Mouse (Mus musculus) cerebellum, adult 2 months (tissue): ENCODE results near the gene Slc7a15. TPM values are rescaled to one million over a fixed set of nuclear protein-coding genes. Genes with fewer than 3 reads are reported as not detected.
"Not testable (repeated sequence)": the region's sequence is repeated elsewhere in the genome, so short reads cannot be mapped to it uniquely, and the experiment has no call there.

Source experiments
- DNase-seq, 2 experiments: peaks; one replicate each; pipeline ENCODE4 v3.0.0; 2021
- H3K27ac ChIP-seq: fragments of 200-500 bp; 2 replicates; pipeline ENCODE4 v1.5.1; 2012; ENCODE audit warnings: low read length, control low read depth, inconsistent platforms; ENCODE audit not compliant: insufficient read depth
- H3K27me3 ChIP-seq: fragments of 200-500 bp; 2 replicates; pipeline ENCODE4 v1.6.1; 2012; ENCODE audit warnings: inconsistent platforms, mild to moderate bottlenecking, low read length, moderate library complexity; ENCODE audit not compliant: control insufficient read depth, insufficient read depth
- H3K4me1 ChIP-seq: fragments of 200-500 bp; 2 replicates; pipeline ENCODE4 v1.6.1; 2011; ENCODE audit warnings: low read length; ENCODE audit not compliant: control insufficient read depth, insufficient read depth
- H3K4me3 ChIP-seq: fragments of 200-500 bp; replicated peaks from 2 replicates; pipeline ENCODE3; 2011; ENCODE audit warnings: mild to moderate bottlenecking, low read depth, low read length, control low read depth; ENCODE audit not compliant: insufficient read depth
- CTCF ChIP-seq: fragments of 200-500 bp; IDR thresholded peaks from 2 replicates; pipeline ENCODE4 v1.5.1; 2011; ENCODE audit warnings: low read depth, mild to moderate bottlenecking, control low read depth, low read length, moderate library complexity, borderline replicate concordance; ENCODE audit not compliant: insufficient read depth
- POLR2A ChIP-seq: fragments of 200-500 bp; IDR thresholded peaks from 2 replicates; pipeline ENCODE4 v1.6.1; 2011; ENCODE audit warnings: low read length, control low read depth, borderline replicate concordance; ENCODE audit not compliant: insufficient read depth
- WGBS: fragments of 180-500 bp; shearing (Covaris S2); methylation state at CpG from one replicate; pipeline ENCODE4 v1.1.7; 2018; 5-methylcytosine and 5-hydroxymethylcytosine counted together
- polyA plus RNA-seq: library from polyadenylated mRNA; depleted of rRNA; stranded (reverse); fragments of >200 nt; gene quantifications from 2 replicates; pipeline ENCODE4 v1.2.3, GENCODE M21; 2012

Slc7a15 gene
- polyA plus RNA-seq, 1 experiment, result 0.10 TPM

DNA sequence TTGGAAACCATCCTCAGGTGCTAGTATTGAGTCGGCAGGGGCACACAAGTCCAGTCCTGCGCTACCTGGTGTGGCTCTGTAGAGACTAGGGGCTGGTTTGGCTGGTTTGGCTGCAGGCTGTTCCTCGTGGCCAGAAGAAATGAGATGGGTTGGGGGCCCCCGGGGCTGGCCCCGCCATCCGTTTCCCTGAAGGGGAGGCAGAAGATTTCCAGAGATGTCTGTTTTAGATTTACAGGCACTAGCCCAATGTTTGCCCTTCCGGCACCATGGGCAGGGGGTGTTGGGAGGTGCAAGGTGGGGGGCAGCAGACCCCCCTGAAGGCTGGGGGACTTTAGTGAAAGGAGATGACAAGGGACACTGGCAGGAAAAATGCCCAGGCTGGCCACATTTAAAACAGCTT lies 3.3 kb downstream of the Slc7a15 start:
- no peak for TF ChIP-seq CTCF
- TF ChIP-seq POLR2A, result no peak
- DNase-seq, result no peak
- H3K27me3 ChIP-seq, result no peaks in the 10 kb centered on the region
- no peak overlapping the region for H3K4me3 ChIP-seq
- no peak overlapping the region for H3K27ac ChIP-seq
- WGBS, result 91% methylated on average over 7 of the region's 7 CpGs
- no peaks in the 10 kb centered on the region for H3K4me1 ChIP-seq

DNA sequence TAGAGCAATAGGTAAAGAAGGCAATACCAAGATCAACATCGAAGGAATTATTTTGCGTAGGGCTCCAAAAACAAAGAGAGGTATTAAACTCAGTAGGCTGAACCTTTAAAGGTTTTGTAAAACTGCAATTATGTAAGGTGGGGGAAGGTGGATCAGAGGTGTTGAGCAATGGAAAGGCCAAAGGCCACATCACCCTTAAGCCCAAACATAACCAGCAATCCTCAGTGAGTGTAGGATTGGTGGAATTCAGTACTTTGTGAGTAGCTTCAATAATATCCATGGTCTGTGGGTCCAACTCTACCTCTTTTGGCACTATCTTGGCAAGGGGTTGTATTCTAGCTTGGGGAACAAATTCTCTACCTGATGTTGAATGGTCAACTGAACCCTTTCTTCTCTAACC lies 7.5 kb downstream of the Slc7a15 start:
- not testable (repeated sequence) for H3K4me3 ChIP-seq, DNase-seq, H3K4me1 ChIP-seq, H3K27me3 ChIP-seq, H3K27ac ChIP-seq
- 100% methylated on average over 2 of the region's 2 CpGs for WGBS

DNA sequence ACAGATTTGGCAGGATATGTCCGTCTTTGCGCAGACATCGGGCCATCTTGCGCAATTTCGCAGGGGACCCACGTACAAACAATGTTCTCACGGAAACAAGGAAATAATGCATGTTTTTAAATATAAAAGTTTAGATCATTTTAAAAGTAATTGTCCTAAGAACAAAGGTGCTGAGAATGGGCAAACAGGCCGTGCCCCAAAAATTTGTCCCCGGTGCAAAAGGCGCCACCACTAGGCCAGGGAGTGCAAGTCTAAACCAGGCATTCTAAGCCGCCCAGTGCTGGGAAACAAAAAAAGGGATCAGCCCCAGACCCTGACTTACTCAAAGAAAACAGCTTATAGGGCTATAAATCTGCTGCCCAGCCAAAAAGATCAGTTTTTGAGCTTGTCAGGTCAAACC lies 25.5 kb downstream of the Slc7a15 start:
- no peak for DNase-seq
- H3K27ac ChIP-seq, result no peak overlapping the region
- no peaks in the 10 kb centered on the region for H3K27me3 ChIP-seq
- H3K4me1 ChIP-seq, result no peaks in the 10 kb centered on the region
- TF ChIP-seq POLR2A (no peak), CTCF (no peak)
- H3K4me3 ChIP-seq, result no peak overlapping the region
- 79% methylated on average over 11 of the region's 11 CpGs for WGBS

DNA sequence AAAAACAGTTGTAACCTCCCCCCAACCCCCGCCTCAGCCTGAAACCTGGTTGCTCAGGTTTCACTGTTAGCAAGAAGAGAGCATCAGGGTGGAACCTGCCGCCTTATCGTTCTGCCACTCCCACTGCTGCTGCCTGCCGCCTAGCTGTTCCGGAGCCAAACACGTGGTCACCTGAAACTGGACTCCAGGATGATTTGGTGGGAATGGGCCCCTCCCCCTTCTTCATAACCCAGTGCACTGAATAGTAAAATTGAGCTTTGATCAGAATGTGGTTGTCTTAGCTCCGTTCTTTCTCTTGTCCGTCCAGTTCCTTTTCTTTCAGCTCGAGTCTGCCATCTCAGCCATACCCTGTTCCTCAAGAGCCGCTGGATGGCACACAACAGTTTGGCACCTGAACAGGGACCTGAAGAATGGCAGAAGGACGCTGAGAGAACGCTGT lies 26.9 kb downstream of the Slc7a15 start:
- DNase-seq, H3K27ac ChIP-seq, H3K4me3 ChIP-seq, H3K4me1 ChIP-seq, H3K27me3 ChIP-seq: not testable (repeated sequence)
- WGBS, result 37% methylated on average over 12 of the region's 12 CpGs

DNA sequence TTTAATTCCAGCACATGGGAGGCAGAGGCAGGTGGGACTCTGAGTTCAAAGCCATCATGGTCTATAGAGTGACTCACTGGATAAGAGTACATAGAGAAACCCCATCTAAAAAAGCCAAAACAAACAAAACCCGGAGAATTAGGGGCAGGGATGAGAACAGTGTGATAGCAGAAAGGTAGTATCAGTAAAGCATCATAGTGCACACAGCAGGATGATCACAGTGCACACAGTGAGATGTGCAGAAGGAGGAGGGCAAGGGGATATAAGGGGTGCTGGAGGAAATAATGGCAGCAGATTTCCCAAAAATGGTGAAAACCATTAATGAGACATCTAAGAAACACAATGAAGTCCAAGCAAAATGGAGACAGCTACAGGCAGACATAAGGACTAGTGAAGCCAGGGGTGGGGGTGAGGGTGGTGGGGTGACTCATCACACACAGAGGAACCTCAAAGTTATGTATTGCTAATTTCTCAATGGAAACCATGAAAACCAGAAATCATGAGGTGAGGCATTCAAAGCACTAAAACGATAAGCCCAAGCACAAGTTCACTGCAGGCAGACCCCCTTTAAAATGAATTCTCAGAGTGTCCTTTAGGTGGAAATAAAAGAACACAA lies 27.5 kb downstream of the Slc7a15 start:
- not testable (repeated sequence) for DNase-seq, H3K4me1 ChIP-seq, H3K27ac ChIP-seq, H3K4me3 ChIP-seq, H3K27me3 ChIP-seq
- WGBS, result 78% methylated on average over 2 of the region's 2 CpGs

DNA sequence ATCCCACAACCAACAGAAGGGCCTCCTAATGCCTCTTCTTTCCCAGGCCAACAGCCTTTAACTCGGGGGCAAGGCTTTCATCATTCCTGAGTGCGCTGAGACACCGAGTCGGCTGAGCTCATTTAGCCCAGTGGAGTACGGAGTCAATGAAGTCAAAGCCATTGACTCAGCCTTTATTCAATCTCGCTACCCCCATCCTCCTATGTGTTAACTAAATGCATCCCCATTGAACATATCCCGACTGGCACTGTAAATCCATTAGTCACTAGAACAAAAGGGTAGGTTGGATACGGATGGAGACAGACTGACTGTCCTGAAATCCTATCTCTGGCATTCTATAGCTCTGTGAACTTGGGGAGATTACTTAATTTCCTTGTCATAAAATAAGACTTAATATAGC lies 36.7 kb downstream of the Slc7a15 start:
- not testable (repeated sequence) for H3K27ac ChIP-seq, H3K4me1 ChIP-seq, DNase-seq, H3K27me3 ChIP-seq, H3K4me3 ChIP-seq
- 68% methylated on average over 8 of the region's 8 CpGs for WGBS

DNA sequence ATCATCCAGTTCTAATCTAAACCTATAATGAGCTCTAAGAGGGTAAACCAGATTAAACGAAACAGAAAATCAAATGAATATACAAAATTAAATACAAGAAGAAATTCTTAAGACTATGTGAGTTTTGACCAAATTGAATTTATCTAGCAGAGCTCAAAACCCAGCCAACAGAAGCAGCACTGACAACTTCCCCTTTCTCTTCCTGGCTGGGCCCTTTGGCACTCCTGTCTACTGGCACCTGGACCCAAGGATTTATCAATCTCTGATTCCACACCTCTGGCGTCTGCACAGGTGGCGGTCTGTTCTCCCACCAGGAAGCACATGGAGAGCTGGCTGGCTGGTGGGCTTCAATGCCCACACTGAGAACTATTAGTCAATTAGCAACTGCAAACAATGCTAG lies 39.0 kb downstream of the Slc7a15 start:
- H3K27me3 ChIP-seq, H3K4me1 ChIP-seq, H3K27ac ChIP-seq, DNase-seq, H3K4me3 ChIP-seq: not testable (repeated sequence)
- 67% methylated on average over 3 of the region's 3 CpGs for WGBS

DNA sequence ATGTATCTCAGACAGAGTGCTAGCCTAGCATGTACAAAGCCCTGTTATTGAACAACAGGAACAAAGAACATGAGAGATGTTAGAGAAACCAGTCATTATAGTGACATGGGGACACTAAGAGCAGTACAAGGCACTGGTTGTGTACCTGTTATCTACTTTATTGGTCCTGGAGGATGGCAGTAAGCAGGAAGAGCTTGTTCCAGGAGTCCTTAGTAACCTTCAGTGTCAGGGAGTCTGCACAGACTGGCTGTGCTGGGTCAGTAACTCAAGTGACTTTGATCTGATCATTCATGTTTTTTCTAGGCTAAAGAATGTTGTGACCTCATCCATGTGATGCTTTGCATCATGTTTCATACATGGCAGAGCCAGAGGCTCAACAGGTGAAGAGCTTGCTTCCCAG lies 42.7 kb downstream of the Slc7a15 start:
- TF ChIP-seq CTCF (no peak), POLR2A (no peak)

DNA sequence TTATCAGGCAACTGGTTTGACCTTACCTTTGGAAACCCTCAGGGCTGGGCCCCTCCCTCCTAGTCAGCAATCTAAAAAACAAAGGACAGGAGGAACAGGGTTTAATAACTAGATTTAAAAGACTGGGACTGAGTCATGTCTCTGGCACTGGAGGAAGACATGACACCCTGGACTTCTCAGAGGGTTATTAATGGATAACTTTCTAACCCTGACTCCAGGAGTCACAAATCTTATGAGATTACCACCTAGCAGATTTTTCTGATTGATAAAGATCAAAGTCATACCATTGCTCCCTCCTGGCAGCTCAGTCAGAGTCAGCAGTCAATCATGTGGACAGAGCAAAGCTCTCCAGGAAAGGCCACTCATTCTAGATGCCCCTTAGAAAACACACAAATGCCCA lies 43.4 kb downstream of the Slc7a15 start:
- H3K4me3 ChIP-seq, result no peak overlapping the region
- no peak for DNase-seq
- H3K4me1 ChIP-seq, result no peaks in the 10 kb centered on the region
- H3K27me3 ChIP-seq, result no peaks in the 10 kb centered on the region
- no peak for TF ChIP-seq POLR2A
- no peak overlapping the region for H3K27ac ChIP-seq

More for the DNA sequence above, 42.7 kb downstream of the Slc7a15 start:
- Histone ChIP-seq H3K4me1 (no peaks in the 10 kb centered on the region), H3K27me3 (no peaks in the 10 kb centered on the region), H3K27ac (no peak overlapping the region), H3K4me3 (no peak overlapping the region)
- DNase-seq, result no peak
